Mouse (Mus musculus) limb, embryonic 10.5 days (tissue): ENCODE measurements around the gene Plekhg3. TPM values are rescaled to one million over a fixed set of nuclear protein-coding genes. Genes with fewer than 3 reads are reported as not detected.

Source experiments
- microRNA-seq: library from miRNA; unstranded; fragments of <30 nt; microRNA quantifications from one replicate; pipeline ENCODE4, GENCODE M21; 2017
- polyA plus RNA-seq: library from polyadenylated mRNA; unstranded; fragments of >200 nt; fragmentation: Nextera tagmentation; extraction: Ambion mirVana; gene quantifications from 2 replicates; pipeline ENCODE4 v1.2.1, GENCODE M21; 2016

Gene Plekhg3
- polyA plus RNA-seq, 1 experiment from 2014 or later: 6.2 TPM

Small RNA genes lying within 50 kb of the gene (microRNA-seq; reads per million reads assigned to microRNA genes)
- not detected for gene Mir5135

Other genes starting within 250 kb of the Plekhg3 start
- 1.2 and 1.9 TPM in 2 replicates for gene Akap5, start 206.0 kb upstream of the Plekhg3 start, polyA plus RNA-seq
- gene Zbtb25, start 161.3 kb upstream of the Plekhg3 start, polyA plus RNA-seq: 15.9 and 16.3 TPM in 2 replicates
- gene Zbtb1, start 160.6 kb upstream of the Plekhg3 start, polyA plus RNA-seq: 9.7 and 11.1 TPM in 2 replicates
- gene Hspa2, start 126.7 kb upstream of the Plekhg3 start, polyA plus RNA-seq: 4.8 and 4.9 TPM in 2 replicates
- 1.0 and 2.2 TPM in 2 replicates for gene Ppp1r36, start 113.4 kb upstream of the Plekhg3 start, polyA plus RNA-seq
- gene Sptb, start 179.7 kb downstream of the Plekhg3 start, polyA plus RNA-seq: 3.7 and 4.2 TPM in 2 replicates
- gene Churc1, start 234.6 kb downstream of the Plekhg3 start, polyA plus RNA-seq: 107 and 118 TPM in 2 replicates
- gene Fntb, start 234.7 kb downstream of the Plekhg3 start, polyA plus RNA-seq: 43.1 and 48.2 TPM in 2 replicates